Comparison of ENCODE assay signal across 8 mouse cellular contexts in genomic region chr8:71497881-71498501, GRCm38 (mm10). TPM values are rescaled to one million over a fixed set of nuclear protein-coding genes. Genes with fewer than 3 reads are reported as not detected.
A peak's percentile ranks its signal among the peaks of the same experiment; 100 is the strongest.
DNase-seq lines count a peak whose midpoint lies in the region; ATAC-seq and TF ChIP-seq lines count a peak whose summit lies in the region.

No protein-coding gene starts in this region.

- DNase-seq in cerebellum, adult 11 months: peak; percentile 24
- no peak for DNase-seq in cerebellum, adult 9-10 months
- no peak for DNase-seq in ES-E14 (ENCODE audit: low read depth, low spot score)
- no peak for DNase-seq in limb, embryonic 11.5 days (ENCODE audit: low spot score)
- DNase-seq in layer of hippocampus, adult 9-10 months (ENCODE audit: low spot score): no peak

- 12% methylated on average over 14 of the region's 15 CpGs for WGBS in heart, embryonic 14.5 days
- WGBS in limb, embryonic 11.5 days: 16% methylated on average over 15 of the region's 15 CpGs
- 28% methylated on average over 15 of the region's 15 CpGs for WGBS in forebrain, embryonic 16.5 days

- H3K4me2 ChIP-seq in heart, embryonic 14.5 days (ENCODE audit: low read length): peak overlapping the region; percentile 12; the same call in 1 of the 2 replicates
- H3K4me2 ChIP-seq in limb, embryonic 11.5 days (ENCODE audit: low read depth, severe bottlenecking): peak overlapping the region; percentile 10; the same call in 1 of the 2 replicates
- H3K4me2 ChIP-seq in forebrain, embryonic 16.5 days (ENCODE audit: low read length): no peak overlapping the region

- no peaks in the 10 kb centered on the region for H3K27me3 ChIP-seq in heart, embryonic 14.5 days (ENCODE audit: control insufficient read depth, insufficient read depth, low read length)
- no peaks in the 10 kb centered on the region for H3K27me3 ChIP-seq in limb, embryonic 11.5 days (ENCODE audit: control insufficient read depth, insufficient read depth, low read length)
- H3K27me3 ChIP-seq in forebrain, embryonic 16.5 days (replicated peaks; ENCODE audit: control insufficient read depth, insufficient read depth, low read length): no peaks in the 10 kb centered on the region

- peak overlapping the region; percentile 49; the same call in 1 of the 2 replicates for H3K9ac ChIP-seq in ES-E14 (ENCODE audit: insufficient read depth, low read depth, low read length, poor library complexity, severe bottlenecking)
- H3K9ac ChIP-seq in heart, embryonic 14.5 days (ENCODE audit: low read length): peak overlapping the region; percentile 57; the same call in 1 of the 2 replicates
- H3K9ac ChIP-seq in limb, embryonic 11.5 days (ENCODE audit: low read length): peak overlapping the region; percentile 13; the same call in 1 of the 2 replicates
- H3K9ac ChIP-seq in forebrain, embryonic 16.5 days (replicated peaks; ENCODE audit: low read depth, low read length): no peak overlapping the region

- ATAC-seq in heart, embryonic 14.5 days (ENCODE audit: insufficient number of reproducible peaks, insufficient read depth, low FRiP score, low read depth): no peak
- ATAC-seq in limb, embryonic 11.5 days (ENCODE audit: insufficient number of reproducible peaks, low FRiP score, low TSS enrichment, low read depth): no peak
- ATAC-seq in megakaryocyte-erythroid progenitor cell, adult 5-6 weeks (replicated peaks; ENCODE audit: low FRiP score, low TSS enrichment, poor library complexity, severe bottlenecking): no peak
- ATAC-seq in forebrain, embryonic 16.5 days: no peak

- peak overlapping the region; percentile 47; the same call in 1 of the 2 replicates for H3K27ac ChIP-seq in ES-E14 (ENCODE audit: insufficient read depth, low read depth, low read length, poor library complexity, severe bottlenecking)
- peak overlapping the region; percentile 55 to 75 for H3K27ac ChIP-seq in heart, embryonic 14.5 days (replicated peaks in 1 of 2; ENCODE audit: control insufficient read depth in 1 of 2, insufficient read depth in 1 of 2, low read depth in 2 of 2, low read length in 2 of 2)
- H3K27ac ChIP-seq in limb, embryonic 11.5 days (replicated peaks; ENCODE audit: low read depth, low read length): peak overlapping the region; percentile 62
- H3K27ac ChIP-seq in forebrain, embryonic 16.5 days (ENCODE audit: low read length): no peak overlapping the region

- H3K36me3 ChIP-seq in ES-E14 (ENCODE audit: control insufficient read depth, insufficient read depth, low read length, poor library complexity, severe bottlenecking): peaks cover 3% of the 10 kb centered on the region; the same call in 1 of the 2 replicates
- H3K36me3 ChIP-seq in heart, embryonic 14.5 days (ENCODE audit: control insufficient read depth, insufficient read depth, low read length): peaks cover 14% of the 10 kb centered on the region
- H3K36me3 ChIP-seq in limb, embryonic 11.5 days (ENCODE audit: control insufficient read depth, insufficient read depth, low read length): peaks cover 4% of the 10 kb centered on the region
- H3K36me3 ChIP-seq in forebrain, embryonic 16.5 days (ENCODE audit: control insufficient read depth, insufficient read depth): 0 out of 2 replicates have a peak, but pooled peaks cover 1% of the 10 kb centered on the region

- no peaks in the 10 kb centered on the region for H3K9me3 ChIP-seq in ES-E14 (ENCODE audit: control insufficient read depth, insufficient read depth, low read depth, low read length)
- no peaks in the 10 kb centered on the region for H3K9me3 ChIP-seq in heart, embryonic 14.5 days (ENCODE audit: control insufficient read depth, low read length)
- H3K9me3 ChIP-seq in limb, embryonic 11.5 days (ENCODE audit: control insufficient read depth, low read length): no peaks in the 10 kb centered on the region
- no peaks in the 10 kb centered on the region for H3K9me3 ChIP-seq in forebrain, embryonic 16.5 days (ENCODE audit: control insufficient read depth, low read length)

- H3K4me1 ChIP-seq in ES-E14 (ENCODE audit: control insufficient read depth in 2 of 2, insufficient read depth in 2 of 2, low read length in 2 of 2, poor library complexity in 1 of 2): peaks cover 2 to 32% of the 10 kb centered on the region in 2 experiments; a peak in 2 of 4 replicates
- H3K4me1 ChIP-seq in heart, embryonic 14.5 days (ENCODE audit: control insufficient read depth in 2 of 2, insufficient read depth in 2 of 2, low read length in 2 of 2): peaks cover 28 to 52% of the 10 kb centered on the region in 2 experiments
- H3K4me1 ChIP-seq in limb, embryonic 11.5 days (ENCODE audit: control insufficient read depth, insufficient read depth, low read length): peaks cover 35% of the 10 kb centered on the region
- peaks cover 6% of the 10 kb centered on the region for H3K4me1 ChIP-seq in forebrain, embryonic 16.5 days (replicated peaks; ENCODE audit: control insufficient read depth, insufficient read depth, low read length)

- in situ Hi-C loops in ES-E14 (cut with MboI; ENCODE audit: low sequenced_read_pairs in 2 of 2, unreplicated experiment in 2 of 2): no loop called here

- H3K4me3 ChIP-seq in ES-E14 (ENCODE audit: insufficient read depth in 1 of 2, low read depth in 1 of 2, low read length in 2 of 2, poor library complexity in 1 of 2, severe bottlenecking in 1 of 2): peak overlapping the region in 1 of 2 experiments; percentile 29; a peak in 1 of 4 replicates
- no peak overlapping the region for H3K4me3 ChIP-seq in heart, embryonic 14.5 days (ENCODE audit: control insufficient read depth in 1 of 2, insufficient read depth in 1 of 2, low read depth in 1 of 2, low read length in 2 of 2)
- H3K4me3 ChIP-seq in limb, embryonic 11.5 days (ENCODE audit: low read depth, low read length): no peak overlapping the region
- no peak overlapping the region for H3K4me3 ChIP-seq in forebrain, embryonic 16.5 days (replicated peaks; ENCODE audit: low read length)

TF ChIP-seq in ES-E14, 5 proteins besides CTCF, POLR2A, EP300 and RAD21:
- TF ChIP-seq MAFK (IDR thresholded peaks at IDR 0.05; ENCODE audit: insufficient read depth, low read depth, low read length) (no peak), CHD2 (IDR thresholded peaks at IDR 0.05; ENCODE audit: low read depth, low read length) (no peak), ZNF384 (IDR thresholded peaks at IDR 0.05; ENCODE audit: low read depth, low read length) (no peak), HCFC1 (IDR thresholded peaks at IDR 0.05; ENCODE audit: borderline replicate concordance, insufficient read depth, low read length) (no peak), ZC3H11A (IDR thresholded peaks at IDR 0.05; ENCODE audit: borderline replicate concordance, low read depth, low read length) (no peak)

RNA-seq across cellular contexts. Expression of gene Gtpbp3, which starts 10.1 kb away (rescaled TPM):
- 60.4 and 63.8 TPM in 2 replicates for total RNA-seq in ES-E14 (2012; rRNA removed)
- 3.3 and 4.4 TPM in 2 replicates for polyA plus RNA-seq in heart, embryonic 14.5 days (2014; fragmentation: Nextera tagmentation; extraction: Ambion mirVana)
- polyA plus RNA-seq in limb, embryonic 11.5 days (2014; fragmentation: Nextera tagmentation; extraction: Ambion mirVana): 8.3 and 8.7 TPM in 2 replicates
- 15.1 and 20.3 TPM in 2 replicates for total RNA-seq in megakaryocyte-erythroid progenitor cell, adult 5-6 weeks (2014; fragmentation: Nextera tagmentation)
- 18.7 and 32.1 TPM in 2 replicates for total RNA-seq in megakaryocyte-erythroid progenitor cell, adult 5-6 weeks (2017)
- polyA plus RNA-seq in forebrain, embryonic 16.5 days (2015; fragmentation: Nextera tagmentation; extraction: Ambion mirVana): 12.1 and 12.6 TPM in 2 replicates

RNA-seq across cellular contexts. Expression of gene Ano8, which starts 12.2 kb away (rescaled TPM):
- 10.6 and 22.3 TPM in 2 replicates for total RNA-seq in ES-E14 (2012; rRNA removed)
- 1.5 and 1.8 TPM in 2 replicates for polyA plus RNA-seq in heart, embryonic 14.5 days (2014; fragmentation: Nextera tagmentation; extraction: Ambion mirVana)
- polyA plus RNA-seq in limb, embryonic 11.5 days (2014; fragmentation: Nextera tagmentation; extraction: Ambion mirVana): 3.0 and 4.2 TPM in 2 replicates
- total RNA-seq in megakaryocyte-erythroid progenitor cell, adult 5-6 weeks (2014; fragmentation: Nextera tagmentation): 2.4 and 4.5 TPM in 2 replicates
- total RNA-seq in megakaryocyte-erythroid progenitor cell, adult 5-6 weeks (2017): 2.3 and 3.4 TPM in 2 replicates
- 4.1 and 4.4 TPM in 2 replicates for polyA plus RNA-seq in forebrain, embryonic 16.5 days (2015; fragmentation: Nextera tagmentation; extraction: Ambion mirVana)

RNA-seq across cellular contexts. Expression of gene Plvap, which starts 13.6 kb away (rescaled TPM):
- 2.0 and 2.5 TPM in 2 replicates for total RNA-seq in ES-E14 (2012; rRNA removed)
- polyA plus RNA-seq in heart, embryonic 14.5 days (2014; fragmentation: Nextera tagmentation; extraction: Ambion mirVana): 109 and 121 TPM in 2 replicates
- polyA plus RNA-seq in limb, embryonic 11.5 days (2014; fragmentation: Nextera tagmentation; extraction: Ambion mirVana): 57.9 and 58.2 TPM in 2 replicates
- 7.2 and 8.9 TPM in 2 replicates for total RNA-seq in megakaryocyte-erythroid progenitor cell, adult 5-6 weeks (2014; fragmentation: Nextera tagmentation)
- total RNA-seq in megakaryocyte-erythroid progenitor cell, adult 5-6 weeks (2017): 6.9 and 9.3 TPM in 2 replicates
- polyA plus RNA-seq in forebrain, embryonic 16.5 days (2015; fragmentation: Nextera tagmentation; extraction: Ambion mirVana): 3.5 and 4.4 TPM in 2 replicates

RNA-seq across cellular contexts. Expression of gene Ccdc194, which starts 27.5 kb away (rescaled TPM):
- total RNA-seq in ES-E14 (2012; rRNA removed): 2.4 and 2.6 TPM in 2 replicates
- polyA plus RNA-seq in heart, embryonic 14.5 days (2014; fragmentation: Nextera tagmentation; extraction: Ambion mirVana): 0.35 and 0.89 TPM in 2 replicates
- polyA plus RNA-seq in limb, embryonic 11.5 days (2014; fragmentation: Nextera tagmentation; extraction: Ambion mirVana): 0.30 and 0.71 TPM in 2 replicates
- not detected in 2 replicates for total RNA-seq in megakaryocyte-erythroid progenitor cell, adult 5-6 weeks (2014; fragmentation: Nextera tagmentation)
- not detected in 2 replicates for total RNA-seq in megakaryocyte-erythroid progenitor cell, adult 5-6 weeks (2017)
- polyA plus RNA-seq in forebrain, embryonic 16.5 days (2015; fragmentation: Nextera tagmentation; extraction: Ambion mirVana): 0.26 TPM in 1 of 2 replicates, not detected in the other

RNA-seq across cellular contexts. Expression of gene Dda1, which starts 29.0 kb away (rescaled TPM):
- total RNA-seq in ES-E14 (2012; rRNA removed): 60.5 and 65.1 TPM in 2 replicates
- 76.7 and 79.1 TPM in 2 replicates for polyA plus RNA-seq in heart, embryonic 14.5 days (2014; fragmentation: Nextera tagmentation; extraction: Ambion mirVana)
- 115 TPM in 2 replicates for polyA plus RNA-seq in limb, embryonic 11.5 days (2014; fragmentation: Nextera tagmentation; extraction: Ambion mirVana)
- 31.4 and 47.5 TPM in 2 replicates for total RNA-seq in megakaryocyte-erythroid progenitor cell, adult 5-6 weeks (2014; fragmentation: Nextera tagmentation)
- 13.3 and 19.6 TPM in 2 replicates for total RNA-seq in megakaryocyte-erythroid progenitor cell, adult 5-6 weeks (2017)
- 218 and 236 TPM in 2 replicates for polyA plus RNA-seq in forebrain, embryonic 16.5 days (2015; fragmentation: Nextera tagmentation; extraction: Ambion mirVana)

Comparison
In these comparisons a context has a peak if more than half of its experiments do, and no peak if none do; other contexts are left out.
1. RNA of gene Plvap, which starts 13.6 kb away (polyA plus RNA-seq): 109 to 121 TPM in heart, embryonic 14.5 days and 57.9 to 58.2 TPM in limb, embryonic 11.5 days; 3.5 to 4.4 TPM in forebrain, embryonic 16.5 days; every median in the first group is over 10 times any median in the second.